Mouse (Mus musculus) forebrain, postnatal 0 days (tissue): ENCODE measurements around the gene Ppard. TPM values are rescaled to one million over a fixed set of nuclear protein-coding genes. Genes with fewer than 3 reads are reported as not detected.

Experiments used
- ATAC-seq: fragments of 200-750 bp; cut with Nextera tagmentation; 2 replicates; pipeline ENCODE4 v1.8.0; 2017; ENCODE audit warnings: mild to moderate bottlenecking, moderate library complexity
- DNase-seq: peaks from one replicate; pipeline ENCODE4 v3.0.0-alpha.2; 2015
- H3K27ac ChIP-seq: fragments of 300-500 bp; sonication (generic); 2 replicates; pipeline ENCODE4 v1.5.1; 2014; ENCODE audit warnings: low read depth, mild to moderate bottlenecking, antibody characterized with exemption, low read length, moderate library complexity, mixed read lengths
- H3K27me3 ChIP-seq: fragments of 300-500 bp; sonication (generic); 2 replicates; pipeline ENCODE4 v1.6.1; 2014; ENCODE audit warnings: mild to moderate bottlenecking, low read length, mixed read lengths; ENCODE audit not compliant: insufficient read depth
- H3K36me3 ChIP-seq: fragments of 300-500 bp; sonication (generic); 2 replicates; pipeline ENCODE4 v1.6.1; 2014; ENCODE audit warnings: mild to moderate bottlenecking, moderate library complexity; ENCODE audit not compliant: insufficient read depth
- H3K4me1 ChIP-seq: fragments of 300-500 bp; sonication (generic); 2 replicates; pipeline ENCODE4 v1.6.1; 2014; ENCODE audit warnings: antibody characterized with exemption; ENCODE audit not compliant: insufficient read depth
- H3K4me2 ChIP-seq: fragments of 300-500 bp; sonication (generic); 2 replicates; pipeline ENCODE4 v1.6.1; 2014; ENCODE audit warnings: low read depth, mild to moderate bottlenecking, moderate library complexity
- H3K4me3 ChIP-seq: fragments of 300-500 bp; sonication (generic); 2 replicates; pipeline ENCODE4 v1.5.1; 2014; ENCODE audit warnings: low read depth, low read length, mixed read lengths
- H3K9ac ChIP-seq: fragments of 300-500 bp; sonication (generic); 2 replicates; pipeline ENCODE4 v1.6.1; 2014; ENCODE audit warnings: mild to moderate bottlenecking
- H3K9me3 ChIP-seq: fragments of 300-500 bp; sonication (generic); 2 replicates; pipeline ENCODE4 v1.6.1; 2016; ENCODE audit warnings: low read length
- CTCF ChIP-seq: sonication (generic); IDR thresholded peaks from 2 replicates; pipeline ENCODE4 v1.5.1; 2016; ENCODE audit warnings: antibody characterized with exemption, control low read depth, low read depth
- WGBS: fragments of 180-500 bp; shearing (Covaris S2); extraction: QIAGEN DNeasy Blood & Tissue Kit; methylation state at CpG from one replicate; pipeline ENCODE4 v1.1.7; 2014; 5-methylcytosine and 5-hydroxymethylcytosine counted together
- polyA plus RNA-seq: library from polyadenylated mRNA; unstranded; fragments of >200 nt; fragmentation: Nextera tagmentation; extraction: Ambion mirVana; gene quantifications from 2 replicates; pipeline ENCODE4 v1.2.1, GENCODE M21; 2015
- total RNA-seq: library from RNA; depleted of rRNA; stranded (reverse); fragments of >200 nt; gene quantifications from 2 replicates; pipeline ENCODE4 v1.2.3, GENCODE M21; 2014

The Ppard gene
- total and polyA plus RNA-seq, 2 experiments from 2014 or later: 1.3 to 7.9 TPM

DNA sequence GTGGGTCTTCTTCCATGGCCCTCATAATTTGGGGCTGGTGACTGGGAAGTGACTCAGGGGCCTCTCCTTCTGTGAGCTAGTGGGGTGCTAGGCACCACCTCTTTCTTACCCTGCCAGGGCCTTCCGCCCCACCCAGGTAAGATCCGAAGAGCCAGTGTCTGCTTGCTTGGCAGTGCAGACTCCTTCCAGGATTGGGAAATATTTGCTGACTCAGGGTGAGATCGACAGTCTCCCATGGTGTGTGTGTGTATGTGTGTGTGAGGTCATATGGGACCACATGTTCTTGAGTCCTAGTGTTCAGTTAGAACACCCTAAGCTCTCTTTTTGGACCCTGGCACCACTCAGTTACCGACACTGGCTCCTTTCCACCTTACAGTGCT, 4.1 kb downstream of the Ppard start:
- 91% methylated on average over 4 of the region's 4 CpGs for WGBS
- no peak overlapping the region for H3K27ac ChIP-seq
- DNase-seq (no peak), ATAC-seq (no peak)
- no peaks in the 10 kb centered on the region for H3K27me3 ChIP-seq
- no peak for TF ChIP-seq CTCF
- no peak overlapping the region for H3K4me2 ChIP-seq
- H3K9ac ChIP-seq: no peak overlapping the region
- H3K9me3 ChIP-seq: no peaks in the 10 kb centered on the region
- H3K4me3 ChIP-seq: no peak overlapping the region
- no peaks in the 10 kb centered on the region for H3K4me1 ChIP-seq
- 0 out of 2 replicates have a peak, but pooled peaks cover 5% of the 10 kb centered on the region for H3K36me3 ChIP-seq

DNA sequence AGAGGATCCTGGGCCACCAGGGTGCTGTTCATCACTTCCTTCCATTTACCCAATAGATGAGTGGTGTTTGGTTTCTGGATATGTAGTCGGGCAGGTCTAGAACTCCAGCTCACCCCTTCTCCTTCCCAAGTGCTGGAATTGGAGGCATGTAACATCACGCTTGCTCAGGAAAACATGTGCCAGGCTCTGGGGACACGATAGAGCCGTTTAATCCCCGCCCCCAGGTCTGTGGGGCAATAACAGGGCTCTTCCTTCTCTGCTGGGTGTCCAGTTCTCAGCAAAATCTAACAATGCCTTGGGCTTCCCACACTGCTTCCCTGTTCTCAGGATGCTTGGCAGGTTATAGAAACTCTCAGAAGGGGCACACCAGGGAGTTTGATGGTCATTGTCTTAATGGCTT, 4.9 kb downstream of the Ppard start:
- Histone ChIP-seq H3K4me2 (no peak overlapping the region), H3K27me3 (no peaks in the 10 kb centered on the region), H3K9me3 (no peaks in the 10 kb centered on the region), H3K9ac (no peak overlapping the region), H3K4me1 (no peaks in the 10 kb centered on the region), H3K27ac (no peak overlapping the region), H3K4me3 (no peak overlapping the region), H3K36me3 (0 out of 2 replicates have a peak, but pooled peaks cover 5% of the 10 kb centered on the region)
- no peak for ATAC-seq
- DNase-seq: no peak
- no peak for TF ChIP-seq CTCF
- whole genome bisulfite sequencing: 66% methylated on average over 5 of the region's 5 CpGs

DNA sequence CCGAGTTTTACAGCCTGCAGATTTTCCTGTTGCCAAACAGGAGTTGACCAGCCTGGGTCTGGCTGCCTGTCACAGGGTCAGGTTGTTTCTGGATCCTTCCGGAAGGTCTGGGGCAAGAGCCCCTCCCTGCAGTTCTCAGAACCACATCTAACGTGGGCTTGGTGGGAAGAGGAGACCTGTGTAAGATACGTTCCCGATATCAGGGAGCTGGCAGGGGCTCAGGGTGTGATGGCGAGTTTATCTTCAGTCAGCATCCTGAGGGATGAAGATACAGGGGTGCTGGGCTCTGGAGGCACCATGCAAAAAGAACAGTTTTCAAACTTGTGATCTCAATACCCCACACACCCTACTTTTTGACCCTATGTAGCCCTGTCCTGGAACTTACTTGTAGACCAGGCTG, 5.4 kb downstream of the Ppard start:
- Histone ChIP-seq H3K4me1 (no peaks in the 10 kb centered on the region), H3K27ac (no peak overlapping the region), H3K9ac (no peak overlapping the region), H3K36me3 (0 out of 2 replicates have a peak, but pooled peaks cover 5% of the 10 kb centered on the region), H3K4me2 (no peak overlapping the region), H3K27me3 (no peaks in the 10 kb centered on the region), H3K4me3 (no peak overlapping the region), H3K9me3 (no peaks in the 10 kb centered on the region)
- TF ChIP-seq CTCF: no peak
- no peak for ATAC-seq
- WGBS: 77% methylated on average over 6 of the region's 6 CpGs
- no peak for DNase-seq

DNA sequence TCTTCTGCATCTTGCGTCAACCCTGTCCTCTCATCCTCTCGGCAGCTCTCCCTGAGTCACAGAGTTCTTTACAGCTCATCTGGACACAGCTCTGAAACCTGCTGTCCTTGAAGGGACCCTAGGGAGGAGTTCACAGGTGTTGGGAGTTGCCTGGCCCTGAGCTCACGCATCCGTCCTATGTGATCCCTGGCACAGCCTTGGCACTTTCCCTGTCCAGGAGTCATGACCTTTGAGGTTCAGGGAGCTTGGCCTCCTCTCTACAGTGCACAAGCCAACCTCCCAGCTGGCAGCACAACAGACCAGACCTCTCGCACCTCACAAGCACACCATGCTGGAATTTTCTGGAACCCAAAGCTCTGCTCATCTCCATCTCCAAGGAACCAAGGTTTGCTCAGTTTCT, 8.3 kb downstream of the Ppard start:
- no peak overlapping the region for H3K4me3 ChIP-seq
- WGBS: 94% methylated on average over 5 of the region's 5 CpGs
- 0 out of 2 replicates have a peak, but pooled peaks cover 5% of the 10 kb centered on the region for H3K36me3 ChIP-seq
- no peaks in the 10 kb centered on the region for H3K9me3 ChIP-seq
- H3K27me3 ChIP-seq: no peaks in the 10 kb centered on the region
- H3K4me2 ChIP-seq: no peak overlapping the region
- DNase-seq (no peak), ATAC-seq (no peak)
- no peak overlapping the region for H3K27ac ChIP-seq
- no peaks in the 10 kb centered on the region for H3K4me1 ChIP-seq
- no peak overlapping the region for H3K9ac ChIP-seq
- TF ChIP-seq CTCF: no peak

DNA sequence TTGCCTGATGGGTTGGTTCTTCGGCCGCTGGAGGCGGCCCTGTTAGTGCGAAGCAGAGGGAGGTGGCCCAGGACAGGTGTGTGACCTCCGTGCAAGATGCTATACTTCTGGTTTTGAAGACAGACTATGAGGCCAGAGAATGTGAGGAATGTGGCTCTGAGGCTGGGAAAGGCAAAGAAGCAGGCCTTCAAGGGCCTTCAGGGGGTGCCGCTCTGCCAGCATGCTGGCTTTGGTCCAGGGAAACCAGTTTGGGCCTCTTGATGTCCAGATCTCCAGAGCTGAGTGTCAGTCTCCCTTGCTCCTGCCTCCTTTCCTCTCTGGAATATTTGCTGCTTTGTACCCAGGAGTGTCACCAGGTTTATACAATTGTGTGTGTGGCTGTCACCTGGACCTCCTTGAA, 9.8 kb downstream of the Ppard start:
- H3K9me3 ChIP-seq: no peaks in the 10 kb centered on the region
- no peak for DNase-seq
- ATAC-seq: no peak
- no peaks in the 10 kb centered on the region for H3K27me3 ChIP-seq
- H3K4me3 ChIP-seq: no peak overlapping the region
- TF ChIP-seq CTCF: no peak
- H3K4me1 ChIP-seq: no peaks in the 10 kb centered on the region
- H3K27ac ChIP-seq: no peak overlapping the region
- WGBS: 88% methylated on average over 6 of the region's 6 CpGs
- H3K4me2 ChIP-seq: no peak overlapping the region
- 0 out of 2 replicates have a peak, but pooled peaks cover 5% of the 10 kb centered on the region for H3K36me3 ChIP-seq
- no peak overlapping the region for H3K9ac ChIP-seq

DNA sequence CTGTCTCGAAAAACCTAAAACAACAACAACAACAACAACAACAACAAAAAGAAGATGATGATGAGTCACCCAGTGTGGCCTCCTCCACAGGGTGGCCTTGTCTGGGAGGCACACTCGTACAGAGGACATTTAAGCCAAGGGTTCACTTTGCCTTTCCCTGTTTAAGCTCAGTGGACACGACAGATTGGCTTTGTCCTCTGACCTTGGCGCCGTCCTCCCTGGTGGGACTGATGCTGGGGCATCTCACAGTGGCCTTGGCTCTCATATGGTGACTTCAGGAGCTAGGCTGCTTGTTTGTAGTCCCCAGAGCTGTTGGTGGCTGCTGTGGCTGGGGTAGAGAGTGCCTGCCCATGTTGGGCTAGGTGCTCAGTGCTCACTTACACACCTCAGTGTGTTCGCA, 11.7 kb downstream of the Ppard start:
- DNase-seq (no peak), ATAC-seq (no peak)
- 0 out of 2 replicates have a peak overlapping the region, but pooled peaks have one; percentile 21 for H3K27ac ChIP-seq
- H3K9me3 ChIP-seq: no peaks in the 10 kb centered on the region
- no peak overlapping the region for H3K9ac ChIP-seq
- no peak for TF ChIP-seq CTCF
- H3K36me3 ChIP-seq: 0 out of 2 replicates have a peak, but pooled peaks cover 5% of the 10 kb centered on the region
- no peak overlapping the region for H3K4me3 ChIP-seq
- 84% methylated on average over 6 of the region's 6 CpGs for WGBS
- H3K4me1 ChIP-seq: no peaks in the 10 kb centered on the region
- H3K27me3 ChIP-seq: no peaks in the 10 kb centered on the region
- H3K4me2 ChIP-seq: no peak overlapping the region

DNA sequence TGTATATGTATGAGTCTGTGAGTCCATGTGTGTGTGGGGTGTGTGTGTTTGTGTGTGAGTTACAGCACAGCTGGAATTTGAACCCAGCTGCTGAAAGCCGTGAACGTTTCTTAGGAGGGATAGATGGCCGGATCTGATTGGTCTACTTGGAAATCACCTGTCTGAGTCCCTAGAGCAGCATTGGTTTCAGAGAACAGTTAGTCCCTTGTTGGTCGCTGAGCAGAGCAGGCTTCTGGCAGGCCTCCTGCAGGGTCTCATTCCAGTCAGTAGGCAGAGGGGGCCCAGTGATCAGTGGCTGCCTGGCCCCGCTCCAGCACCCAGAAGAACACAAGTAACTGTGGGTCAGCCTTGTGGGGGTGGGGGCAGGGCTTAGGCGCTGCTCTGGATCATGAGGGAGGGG, 12.2 kb downstream of the Ppard start:
- ATAC-seq: peak; percentile 93
- H3K36me3 ChIP-seq: 0 out of 2 replicates have a peak, but pooled peaks cover 5% of the 10 kb centered on the region
- no peak overlapping the region for H3K4me2 ChIP-seq
- H3K4me1 ChIP-seq: no peaks in the 10 kb centered on the region
- no peaks in the 10 kb centered on the region for H3K27me3 ChIP-seq
- peak overlapping the region; percentile 10; the same call in 1 of the 2 replicates for H3K9ac ChIP-seq
- 0 out of 2 replicates have a peak overlapping the region, but pooled peaks have one; percentile 21 for H3K27ac ChIP-seq
- peak; percentile 62 for DNase-seq
- 13% methylated on average over 6 of the region's 6 CpGs for WGBS
- H3K9me3 ChIP-seq: no peaks in the 10 kb centered on the region
- no peak for TF ChIP-seq CTCF
- H3K4me3 ChIP-seq: no peak overlapping the region
